Mouse (Mus musculus) heart, postnatal 4 days (tissue): ENCODE measurements at regions not wholly inside any gene's neighbourhood (a gene's known extent, or its start where the extent isn't known, plus 50 kb on each side); places are given as distances from the start of the nearest gene placed in this dataset.
"Not testable (repeated sequence)": the region's sequence is repeated elsewhere in the genome, so short reads cannot be mapped to it uniquely, and the experiment has no call there.

Experiments used
- DNase-seq: peaks from one replicate; pipeline ENCODE4 v3.0.0; 2021

DNA sequence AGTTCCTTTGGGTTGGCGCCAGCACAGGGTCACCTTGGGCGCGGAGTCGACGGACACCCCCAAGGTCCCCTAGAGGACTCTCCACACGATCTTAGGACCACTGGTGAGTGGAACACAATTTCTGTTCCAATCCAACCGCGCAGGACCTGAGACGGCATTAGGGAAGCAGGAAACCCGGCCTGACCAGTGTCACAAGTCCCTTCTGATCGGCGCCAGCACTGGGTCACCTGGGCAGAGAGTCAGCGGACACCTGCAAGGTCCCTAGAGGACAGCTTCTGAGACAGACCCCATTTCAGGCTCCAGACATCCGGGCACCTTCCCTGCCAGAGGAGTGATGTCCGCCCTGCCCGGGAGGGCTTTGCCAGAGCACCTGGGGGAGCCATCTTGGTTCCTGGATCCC lies 74.2 kb upstream of the Cdh13 start:
- DNase-seq = not testable (repeated sequence)

DNA sequence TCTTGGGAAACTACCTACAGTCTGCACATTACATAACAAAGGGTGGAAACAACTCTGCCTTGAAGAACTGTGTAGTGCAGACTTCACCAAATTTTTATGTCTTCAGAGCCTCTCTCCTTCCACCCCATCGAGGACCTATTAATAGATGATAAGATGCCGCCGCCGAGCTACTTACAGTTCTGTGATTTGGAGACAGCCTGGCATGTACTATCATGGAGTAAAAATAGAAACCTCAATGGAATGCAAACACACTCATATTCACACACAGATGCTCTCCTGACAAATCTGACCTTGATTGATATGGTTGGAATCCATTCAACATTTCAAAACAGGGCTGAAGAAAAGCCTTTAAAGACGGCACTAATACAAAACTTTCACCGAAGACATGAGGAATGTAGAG lies 92.7 kb upstream of the Cdh13 start:
- DNase-seq = peak; percentile 39

DNA sequence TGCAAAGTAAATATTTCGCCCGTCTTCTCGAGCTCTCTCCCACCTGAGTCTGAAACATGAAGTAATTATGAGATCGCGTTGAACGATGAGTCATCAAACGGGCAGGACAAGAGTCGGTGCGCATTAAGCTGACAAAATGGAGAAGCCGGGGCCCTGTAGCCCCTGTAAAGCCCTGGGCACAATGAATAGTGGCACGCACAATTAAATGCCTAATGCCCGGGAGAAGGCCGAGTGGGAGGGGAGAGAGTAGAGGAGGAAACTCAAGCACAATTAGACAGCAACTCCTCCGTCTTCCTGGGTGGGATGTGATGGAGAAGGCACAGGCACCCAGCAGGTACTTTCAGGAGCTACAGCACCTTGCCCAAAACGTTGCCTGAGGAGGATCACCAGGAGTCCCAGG lies 94.3 kb upstream of the Cdh13 start:
- DNase-seq = no peak

DNA sequence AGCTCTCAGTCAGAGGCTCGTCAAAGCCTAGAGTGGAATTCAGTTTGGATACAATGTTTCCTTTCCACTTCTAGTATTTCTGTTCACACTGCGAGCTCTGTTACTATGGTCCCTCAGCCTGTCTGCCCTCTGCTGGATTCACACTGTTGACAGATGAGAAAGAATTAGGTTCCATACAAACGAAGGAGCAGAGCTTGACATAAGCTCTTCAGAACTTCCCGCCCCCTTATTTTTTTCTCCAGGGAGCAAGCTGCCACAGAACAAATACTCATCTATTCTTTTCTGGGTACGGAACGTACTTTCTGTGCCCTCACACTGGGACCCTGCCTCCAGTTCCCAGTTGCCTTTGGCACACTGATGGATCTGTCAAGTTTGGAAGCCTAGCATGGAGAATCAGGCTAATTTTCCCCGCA lies 114.5 kb upstream of the Cdh13 start:
- no peak for DNase-seq

GRCm38 (mm10) chr8:118162171-118162570 lies 121.4 kb upstream of the Cdh13 start:
- DNase-seq = peak; percentile 38

DNA sequence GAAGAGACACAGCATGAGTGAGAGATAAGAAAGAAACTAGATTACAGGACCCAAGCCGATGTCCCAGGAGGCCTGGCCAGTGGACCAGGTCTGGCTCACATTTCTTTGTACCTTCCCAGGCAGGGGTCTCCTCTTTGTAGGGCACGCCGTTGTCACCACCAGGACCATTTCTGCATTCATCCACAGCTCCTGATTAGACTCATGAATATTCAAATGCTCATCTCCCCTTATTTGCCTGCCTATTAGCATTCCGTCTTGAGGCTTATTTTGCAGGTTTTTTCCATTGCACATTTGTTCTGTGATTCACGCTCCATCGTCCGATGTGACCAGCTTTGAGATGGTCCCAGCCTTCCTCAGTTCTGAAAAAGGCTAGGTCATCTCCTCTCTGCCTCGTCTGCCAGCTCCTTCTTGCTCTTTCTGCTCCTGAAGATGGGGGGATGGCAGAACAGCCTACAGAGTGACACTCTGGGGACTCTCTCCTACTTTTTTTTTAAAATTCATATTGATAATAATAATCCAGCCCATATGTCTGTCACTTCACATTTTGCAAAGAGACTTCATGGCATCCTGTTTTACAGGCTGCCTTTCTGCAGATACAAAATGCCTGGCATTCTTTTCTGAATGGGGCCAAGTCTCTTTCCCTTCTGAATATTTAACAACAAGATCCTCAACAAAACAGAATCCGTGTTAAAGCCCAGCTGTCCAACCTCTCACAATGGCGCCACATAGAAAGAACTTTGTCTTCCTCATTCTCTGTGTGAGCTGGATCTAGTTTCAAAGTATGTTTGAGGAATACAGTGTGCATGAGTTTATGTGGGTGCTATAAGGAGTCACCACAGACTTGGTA lies 136.0 kb upstream of the Cdh13 start:
- no peak for DNase-seq

DNA sequence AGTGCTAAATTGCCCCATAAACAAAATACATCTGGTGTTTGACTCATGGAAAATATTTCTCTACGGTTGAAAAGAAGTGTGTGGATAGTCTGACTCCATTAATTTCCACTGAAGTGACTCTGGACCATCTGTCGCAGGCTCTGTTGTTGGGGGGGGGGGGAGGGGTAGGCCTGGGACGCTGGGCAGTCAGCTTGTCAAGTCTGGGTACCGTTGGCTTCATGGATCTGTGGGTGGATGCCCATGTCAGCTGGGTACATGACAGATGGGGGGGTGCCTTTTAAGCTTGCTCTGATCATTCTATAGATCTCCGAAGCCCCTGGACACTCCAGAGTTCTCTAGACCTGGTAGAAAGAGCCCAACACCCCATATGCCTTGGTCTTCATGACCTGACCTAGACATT lies 139.0 kb upstream of the Cdh13 start:
- DNase-seq = no peak

DNA sequence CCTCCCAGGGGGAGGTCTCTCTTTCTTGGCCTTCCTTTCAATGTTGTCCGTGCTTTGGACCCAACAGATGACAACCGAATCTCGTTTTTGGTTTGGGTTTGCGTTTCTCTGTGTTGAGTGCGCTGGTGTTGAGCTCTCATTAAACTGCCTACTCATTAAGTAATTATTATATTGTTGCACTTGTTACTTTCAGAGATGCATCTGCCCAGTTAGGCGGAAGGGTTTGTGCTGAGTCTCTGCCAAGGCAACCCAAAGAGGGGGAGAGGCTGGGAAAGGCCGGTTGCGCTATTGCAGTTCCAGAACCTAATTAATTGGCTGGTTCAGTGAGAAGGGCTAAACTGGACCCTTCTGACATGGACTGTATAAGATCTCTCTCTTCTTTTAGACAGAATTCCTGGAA lies 141.2 kb upstream of the Cdh13 start:
- DNase-seq = no peak

DNA sequence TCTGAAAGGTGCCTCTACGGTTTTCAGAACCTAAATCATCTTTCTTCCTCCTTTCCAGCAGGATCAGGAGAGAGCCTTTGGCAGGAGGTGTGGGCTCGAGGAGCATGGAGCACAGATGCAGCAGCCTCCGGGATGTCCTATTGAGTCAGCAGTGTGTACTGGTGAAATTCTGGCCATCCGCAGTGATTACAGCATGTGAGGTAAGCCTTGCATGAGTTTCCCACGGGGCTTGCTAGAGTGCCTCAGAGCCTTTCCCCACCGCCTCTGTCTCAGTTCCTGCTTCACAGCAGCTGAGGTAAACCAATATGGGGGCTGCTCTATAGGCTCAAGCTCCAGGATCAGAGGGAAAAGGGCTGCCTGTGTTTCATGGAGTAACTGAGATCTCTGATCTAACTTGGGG lies 143.6 kb upstream of the Cdh13 start:
- DNase-seq = no peak

- no peak for DNase-seq
Observed at GRCm38 (mm10) chr8:118137846-118138245, 145.7 kb upstream of the Cdh13 start.

DNA sequence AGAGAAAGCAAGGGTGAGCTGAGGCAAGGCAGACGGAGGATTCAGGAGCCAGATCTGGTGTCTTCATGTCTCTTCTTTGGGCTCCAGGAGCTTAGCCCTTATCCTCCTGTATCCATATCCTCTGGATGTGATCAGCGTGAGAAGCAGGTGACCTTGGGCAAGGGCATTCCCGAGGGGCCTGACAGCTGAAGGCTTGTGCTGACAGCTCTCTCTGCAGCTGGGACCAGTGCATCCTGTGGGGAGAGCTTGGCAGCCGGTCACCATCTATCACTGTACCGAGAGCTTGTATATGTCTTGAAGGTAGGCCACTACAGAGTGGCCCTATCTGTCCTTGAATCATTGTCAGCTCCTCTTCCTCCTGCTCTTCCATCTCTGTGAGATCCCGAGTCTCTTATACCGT lies 158.5 kb upstream of the Cdh13 start:
- peak; percentile 8 for DNase-seq

DNA sequence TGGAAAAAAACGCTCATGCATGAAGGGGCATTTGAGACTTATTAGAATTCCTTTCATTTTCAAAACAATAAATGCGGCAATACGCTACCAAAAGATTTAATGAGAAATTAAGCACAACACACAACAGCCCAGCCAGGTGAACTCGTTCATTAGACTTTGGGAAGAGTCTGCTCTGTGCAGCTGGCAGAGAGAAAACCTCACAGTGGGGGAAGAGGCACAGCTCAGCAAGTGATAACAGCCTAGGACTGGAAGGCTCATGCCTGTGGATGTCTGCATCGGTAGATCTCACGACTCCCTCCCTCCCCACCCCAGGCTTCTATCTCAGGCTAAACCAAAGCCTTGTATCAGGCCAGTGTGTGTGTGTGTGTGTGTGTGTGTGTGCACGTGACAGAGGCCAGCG lies 169.3 kb upstream of the Cdh13 start:
- DNase-seq = no peak

DNA sequence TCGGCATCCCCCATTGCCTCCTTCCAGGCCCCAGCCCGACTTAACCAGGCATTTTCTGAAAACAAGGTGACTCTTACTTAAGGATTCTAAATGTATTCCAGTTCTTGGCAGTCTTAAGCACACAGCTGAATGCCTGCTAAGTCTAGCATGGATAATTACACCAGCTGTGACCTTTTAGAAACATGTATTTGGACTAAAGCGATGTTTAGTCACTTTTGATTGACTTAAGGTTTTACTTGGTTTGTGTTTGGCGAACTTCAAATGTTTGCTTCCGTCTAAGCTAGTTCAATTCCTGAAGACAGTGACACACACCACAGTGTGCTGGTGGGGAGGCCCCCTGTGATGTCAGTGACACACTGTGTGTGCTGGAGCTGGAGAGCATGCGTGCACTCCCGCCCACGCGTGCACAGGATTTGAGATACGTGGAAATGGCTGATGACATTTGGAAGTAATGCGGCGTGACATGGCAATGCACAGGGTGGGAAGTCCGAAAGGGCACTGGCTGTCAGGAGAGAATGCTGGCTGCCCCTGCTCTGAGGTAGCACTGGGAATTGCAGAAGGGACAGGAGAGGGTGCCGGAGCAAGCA lies 179.0 kb upstream of the Cdh13 start:
- DNase-seq = peak; percentile 10

- no peak for DNase-seq
Observed at GRCm38 (mm10) chr8:118101346-118101745, 182.2 kb upstream of the Cdh13 start.

- DNase-seq = no peak
Observed at GRCm38 (mm10) chr8:118062736-118063135, 220.8 kb upstream of the Cdh13 start.

GRCm38 (mm10) chr8:118056781-118057180 lies 226.8 kb upstream of the Cdh13 start:
- DNase-seq = no peak

DNA sequence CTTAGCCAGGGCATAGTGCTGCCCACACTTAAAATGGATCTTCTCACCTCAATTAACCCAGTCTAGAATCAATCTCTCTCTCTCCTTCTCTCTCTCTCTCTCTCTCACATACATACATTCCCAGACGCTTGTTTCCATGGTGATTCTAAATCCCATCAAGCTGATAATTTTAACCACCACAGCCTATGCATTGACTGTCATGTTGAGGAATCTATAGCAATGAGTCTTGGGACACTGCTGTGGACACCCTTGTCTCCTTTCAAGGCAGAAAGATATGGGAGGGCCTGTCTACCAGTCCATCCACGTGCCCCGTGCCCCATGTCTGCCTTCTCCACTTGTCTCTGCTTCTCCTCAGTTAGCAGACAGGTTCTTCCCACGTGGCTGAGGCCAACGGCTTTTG lies 228.0 kb upstream of the Cdh13 start:
- no peak for DNase-seq

- no peak for DNase-seq
Observed at GRCm38 (mm10) chr8:118050386-118050785, 233.1 kb upstream of the Cdh13 start.

- DNase-seq = no peak
Observed at GRCm38 (mm10) chr8:118042253-118042860, 240.6 kb upstream of the Mphosph6 start.

DNA sequence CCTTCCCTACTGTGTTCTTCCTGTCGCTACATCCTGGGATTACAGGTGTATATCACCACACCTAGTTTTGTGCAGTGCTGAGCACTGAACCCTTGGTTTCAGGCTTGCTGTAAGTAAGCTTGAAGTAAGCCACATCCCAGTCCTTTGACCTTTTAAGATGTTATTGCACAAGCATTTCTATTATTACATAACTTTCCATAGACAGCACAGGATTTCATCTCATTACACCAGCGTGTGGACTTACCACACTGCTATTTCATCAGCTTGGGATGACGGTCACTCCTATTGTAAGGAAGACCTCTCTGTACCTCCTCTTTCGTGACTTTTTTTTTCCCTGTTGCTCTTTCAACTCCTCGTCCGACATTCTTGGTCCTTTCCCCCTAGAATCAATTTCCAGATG lies 239.5 kb upstream of the Mphosph6 start:
- DNase-seq = no peak

DNA sequence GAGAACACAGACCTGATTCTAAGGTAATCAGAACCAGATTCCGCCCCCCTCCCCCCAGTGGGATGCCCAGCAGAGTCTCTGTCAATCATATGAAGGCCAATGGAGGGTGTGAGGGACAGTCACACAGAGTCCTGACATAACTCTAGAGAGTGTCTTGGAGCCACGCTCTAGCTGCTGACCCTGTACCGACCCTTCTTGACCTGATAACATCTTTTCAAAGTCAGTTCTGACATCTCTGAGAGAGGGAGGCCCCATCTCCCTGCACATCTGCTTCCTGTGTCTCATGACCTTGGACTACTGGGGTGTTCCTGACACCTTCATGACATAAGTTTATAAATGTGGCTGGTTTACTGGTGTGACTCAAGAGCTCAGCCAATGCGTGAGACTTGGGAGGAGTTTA lies 236.1 kb upstream of the Mphosph6 start:
- DNase-seq = no peak

- DNase-seq = no peak
Observed at GRCm38 (mm10) chr8:118034051-118034450, 232.3 kb upstream of the Mphosph6 start.

- no peak for DNase-seq
Observed at GRCm38 (mm10) chr8:118031406-118031805, 229.7 kb upstream of the Mphosph6 start.
